Mouse (Mus musculus): ENCODE measurements around the gene Zfp945. TPM values are rescaled to one million over a fixed set of nuclear protein-coding genes. Genes with fewer than 3 reads are reported as not detected.
"Not testable (repeated sequence)": the region's sequence is repeated elsewhere in the genome, so short reads cannot be mapped to it uniquely, and the experiment has no call there.

The Zfp945 gene
- total RNA-seq (2015) (8.2 and 12.4 TPM in 2 replicates), total RNA-seq (2017) (4.4 and 6.1 TPM in 2 replicates)

DNA sequence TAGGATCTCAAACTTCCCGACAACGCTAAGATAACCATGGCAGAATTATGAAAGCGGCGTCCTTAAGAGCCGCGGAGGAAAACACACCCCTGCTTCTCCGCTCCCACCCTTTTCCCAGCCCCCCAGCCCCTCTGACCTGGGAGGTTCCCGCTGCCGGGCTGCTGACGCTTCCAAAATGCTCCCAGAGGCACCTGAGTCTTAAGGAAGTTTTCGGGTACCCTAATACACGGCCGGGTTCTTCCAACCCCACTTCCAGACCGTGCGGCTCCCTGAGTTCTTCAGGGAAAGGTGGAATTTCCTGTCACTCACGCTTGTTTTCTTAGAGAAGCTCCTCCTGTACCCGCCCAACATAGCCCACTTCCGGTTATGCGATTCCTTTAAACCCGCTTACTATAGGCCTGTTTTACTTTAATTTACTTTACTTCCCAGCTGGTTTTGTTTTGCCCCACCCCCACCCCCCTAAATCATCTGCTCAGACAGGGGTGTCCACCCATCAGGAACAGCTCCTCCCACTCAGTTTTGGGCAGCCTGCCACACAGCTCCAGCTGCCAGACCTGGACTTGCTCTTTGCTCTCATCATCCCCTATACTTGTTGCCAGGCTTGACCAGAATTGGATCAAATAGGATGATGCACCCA is at the start of gene Zfp945:
Gene Zfp945, minus strand, starts transcription at position 290 of the 637 bp plus-strand sequence.
- peak; percentile 78 for ATAC-seq (replicated peaks; ENCODE audit: poor library complexity)

GRCm38 (mm10) chr17:22888302-22888701 is 21.4 kb upstream of the Zfp945 start:
- ATAC-seq (replicated peaks; ENCODE audit: poor library complexity), result peak; percentile 69

- peak; percentile 42; the same call in 1 of the 2 replicates for ATAC-seq (replicated peaks; ENCODE audit: poor library complexity)
These were observed 17.2 kb upstream of the Zfp945 start for GRCm38 (mm10) chr17:22884059-22884698.

DNA sequence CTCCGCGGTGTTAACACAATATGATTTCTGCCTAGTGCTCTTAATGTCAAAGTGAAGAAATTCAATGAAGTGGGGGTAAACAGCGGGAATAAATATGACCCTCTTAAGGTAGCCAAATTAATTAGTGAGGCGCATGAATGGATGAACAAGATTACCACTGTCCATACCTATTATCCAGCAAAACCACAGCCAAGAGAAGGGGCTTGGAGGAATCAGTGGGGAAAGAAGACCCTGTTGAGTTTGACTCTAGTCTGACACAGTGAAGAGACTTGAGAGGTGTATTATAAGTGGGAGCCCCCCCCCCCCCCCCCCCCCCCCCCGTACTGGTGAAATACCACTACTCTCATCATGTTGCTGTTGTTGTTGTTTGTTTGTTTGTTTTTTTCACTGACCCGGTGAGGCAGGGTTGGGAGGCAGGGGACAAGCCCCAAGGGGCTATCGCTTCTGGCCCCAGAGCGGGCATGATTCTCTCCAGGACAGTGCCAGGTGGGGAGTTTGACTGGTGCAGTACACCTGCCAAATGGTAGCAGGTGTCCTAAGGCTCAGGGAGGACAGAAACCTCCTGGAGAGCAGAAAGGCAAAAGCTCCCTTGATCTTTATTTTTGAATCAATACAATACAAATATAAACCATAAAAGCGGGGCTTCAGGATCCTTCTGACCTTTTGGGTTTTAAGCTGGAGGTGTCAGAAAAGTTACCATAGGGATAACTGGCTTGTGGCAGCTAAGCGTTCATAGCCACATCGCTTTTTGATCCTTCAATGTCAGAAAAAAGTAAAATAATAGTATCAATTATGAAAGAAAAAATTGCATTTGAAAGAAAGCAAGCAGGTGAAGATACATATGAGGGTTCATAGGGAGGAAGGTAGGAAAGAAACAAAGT is 10.7 kb upstream of the Zfp945 start:
- ATAC-seq (replicated peaks; ENCODE audit: poor library complexity), result no peak

DNA sequence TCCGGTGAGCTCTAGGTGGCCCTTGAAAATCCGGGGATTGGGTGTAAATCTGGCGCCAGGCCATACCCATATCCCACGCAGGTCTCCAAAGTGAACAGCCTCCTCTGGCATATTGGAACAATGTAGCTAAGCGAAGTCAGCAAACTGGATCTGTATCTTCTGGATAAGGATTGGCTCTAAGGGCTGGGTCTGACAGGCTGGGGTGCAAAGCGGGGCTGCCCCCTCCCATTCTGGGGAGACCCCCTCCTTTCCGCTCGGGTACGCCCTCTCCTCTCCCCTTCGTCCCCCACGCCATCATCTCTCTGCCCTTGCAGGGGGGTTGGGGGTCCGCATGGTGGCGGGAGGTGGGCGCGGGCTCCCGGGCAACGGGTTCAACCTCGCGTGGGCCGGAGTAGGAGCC is 9.4 kb upstream of the Zfp945 start:
- ATAC-seq (replicated peaks; ENCODE audit: poor library complexity), result peak; percentile 90

- not testable (repeated sequence) for ATAC-seq (replicated peaks; ENCODE audit: poor library complexity)
These were observed 8.6 kb upstream of the Zfp945 start for GRCm38 (mm10) chr17:22875549-22875948.

DNA sequence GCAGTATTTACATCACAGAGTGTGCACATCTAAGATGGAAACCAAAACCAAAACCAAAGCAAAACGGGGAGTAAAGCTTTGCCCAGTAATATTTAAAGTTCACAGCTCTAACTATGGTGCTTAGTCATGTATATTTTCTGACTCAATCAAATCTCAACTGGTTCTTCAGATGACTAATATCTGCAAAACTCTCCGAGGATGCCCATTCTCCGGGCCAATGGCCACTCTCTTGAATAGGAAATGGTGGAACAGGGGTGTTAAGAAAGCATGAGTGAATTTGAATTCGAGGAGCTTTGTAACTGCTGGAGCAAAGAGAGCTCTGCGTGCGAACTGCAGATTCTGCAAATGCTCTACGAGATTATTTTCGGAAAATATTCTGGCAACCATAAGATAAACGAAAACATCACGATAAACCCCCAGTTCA is 501 bp downstream of the Zfp945 start:
- peak; percentile 53 for ATAC-seq (replicated peaks; ENCODE audit: poor library complexity)

DNA sequence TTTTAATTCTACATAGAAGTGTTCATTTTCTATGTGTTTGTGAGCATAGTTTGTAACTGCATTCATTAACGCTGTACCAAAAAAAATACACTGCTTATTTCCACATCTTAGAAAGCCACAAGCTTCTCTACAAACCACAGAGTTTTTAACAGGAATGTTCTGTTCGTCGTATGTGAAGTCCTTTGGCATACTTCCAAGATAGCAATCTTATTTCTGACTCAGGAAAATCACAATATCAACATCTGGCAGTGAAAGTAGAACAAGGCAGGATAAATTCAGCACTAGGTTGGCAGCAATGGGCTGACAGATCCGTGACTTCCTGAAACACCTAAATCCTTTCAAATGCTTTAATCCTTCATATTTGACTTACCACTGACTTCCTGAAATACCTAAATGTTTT is 45.8 kb downstream of the Zfp945 start:
- no peak for ATAC-seq (replicated peaks; ENCODE audit: poor library complexity)

DNA sequence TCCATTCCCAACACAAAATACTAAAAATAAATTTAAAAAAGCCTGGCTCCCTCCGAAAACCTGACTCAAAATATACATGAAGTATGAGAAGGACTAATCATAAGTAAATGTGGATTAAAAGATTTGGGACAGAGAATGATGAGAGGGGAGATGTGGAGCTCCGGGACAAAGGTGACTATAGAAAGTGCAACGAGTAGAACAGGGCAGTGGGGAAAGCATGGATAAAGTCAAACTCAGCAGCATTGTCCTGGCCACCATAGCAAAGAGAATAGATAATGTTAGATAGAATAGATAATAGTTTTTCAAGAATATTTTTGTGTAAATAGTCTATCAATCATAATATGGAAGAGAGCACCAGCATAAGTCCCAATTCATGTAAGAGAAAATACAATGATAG is 48.7 kb downstream of the Zfp945 start:
- ATAC-seq (replicated peaks; ENCODE audit: poor library complexity), result no peak

GRCm38 (mm10) chr17:22817471-22818198 is 49.3 kb downstream of the Zfp945 start:
- peak; percentile 94 for ATAC-seq (replicated peaks; ENCODE audit: poor library complexity)

DNA sequence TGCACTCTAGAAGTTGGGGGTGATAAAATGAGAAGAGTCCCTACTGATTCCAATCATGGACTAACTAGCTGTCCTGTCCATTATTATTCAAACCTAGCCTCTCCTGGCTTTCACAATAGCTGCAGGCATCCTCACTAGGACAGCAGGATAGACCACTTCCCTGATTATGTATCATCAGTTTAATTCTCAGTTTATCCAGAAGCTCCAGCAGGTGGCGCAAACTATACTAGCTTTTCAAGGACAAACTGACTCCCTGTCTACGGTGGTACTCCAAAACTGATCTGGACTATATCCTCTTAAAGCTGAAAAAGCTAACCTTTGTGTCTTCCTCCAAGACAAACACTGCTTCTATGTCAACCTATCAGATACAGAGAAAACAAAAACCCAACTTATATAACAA is 67.2 kb downstream of the Zfp945 start:
- ATAC-seq (replicated peaks; ENCODE audit: poor library complexity), result peak; percentile 99

Other genes with a start within 250 kb of the Zfp945 start
- not detected in 2 replicates for gene Vmn2r113, start 75.8 kb upstream of the Zfp945 start, total RNA-seq (2015)
- gene Vmn2r113, start 75.8 kb upstream of the Zfp945 start, total RNA-seq (2017), result not detected in 2 replicates
- gene Vmn2r-ps130, start 194.0 kb upstream of the Zfp945 start, total RNA-seq (2015), result not detected in 2 replicates
- gene Vmn2r-ps130, start 194.0 kb upstream of the Zfp945 start, total RNA-seq (2017), result not detected in 2 replicates